Comparison of ENCODE assay signal across 29 mouse cellular contexts in the genomic region with DNA sequence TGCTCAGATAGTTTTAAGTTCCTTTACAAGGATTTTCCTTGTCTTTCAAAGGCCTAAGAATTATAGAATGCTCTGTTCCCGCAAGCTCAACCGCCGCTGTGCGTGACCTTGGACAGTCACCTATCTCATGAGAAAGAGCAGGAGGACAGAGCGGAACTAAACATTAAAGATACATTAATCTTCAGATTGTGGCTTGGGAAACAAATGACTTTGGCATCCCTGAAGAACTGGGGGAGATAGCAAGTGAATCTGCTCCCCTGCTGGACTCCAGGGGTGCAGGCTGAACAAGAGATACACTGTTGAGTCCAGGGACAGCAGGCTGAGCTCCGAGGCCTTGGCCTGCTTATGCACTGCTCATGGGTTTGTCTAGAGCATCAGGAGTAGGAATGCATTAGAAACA. TPM values are rescaled to one million over a fixed set of nuclear protein-coding genes. Genes with fewer than 3 reads are reported as not detected.
"Had no signal": no experiment of that assay in that cellular context is flagged by ENCODE, and none has a peak within 500 bp of the region (broad histone marks: within the 10 kb centered on the region; RNA-seq: fewer than 3 reads in every experiment).

No protein-coding gene starts in this region.

- H3K4me3 ChIP-seq: midbrain, embryonic 10.5 days; midbrain, embryonic 12.5 days; myocyte; neural tube, embryonic 13.5 days; neural tube, embryonic 15.5 days had no signal

- H3K36me3 ChIP-seq: midbrain, embryonic 10.5 days; midbrain, embryonic 12.5 days; neural tube, embryonic 13.5 days; neural tube, embryonic 15.5 days had no signal

- H3K27ac ChIP-seq: liver, embryonic 14.5 days; midbrain, embryonic 10.5 days; midbrain, embryonic 12.5 days; neural tube, embryonic 13.5 days; neural tube, embryonic 15.5 days had no signal

- H3K4me1 ChIP-seq: midbrain, embryonic 10.5 days; midbrain, embryonic 12.5 days; neural tube, embryonic 13.5 days; neural tube, embryonic 15.5 days had no signal

- H3K27me3 ChIP-seq: midbrain, embryonic 12.5 days; neural tube, embryonic 13.5 days; neural tube, embryonic 15.5 days had no signal

- DNase-seq: lung, adult 18-20 months; lung, embryonic 14.5 days; lung, postnatal 10 days; lung, postnatal 4 days; midbrain, embryonic 14.5 days; retina, postnatal 1 day; right cerebral cortex, adult 18-20 months; right cerebral cortex, postnatal 25 days; right cerebral cortex, postnatal 4 days; spleen, adult 18-20 months; thymus, adult 2 months; thymus, postnatal 25 days; thymus, postnatal 4 days had no signal

RNA-seq across cellular contexts. Expression of a gene that starts 0.9 kb away (rescaled TPM):
- total RNA-seq: megakaryocyte, adult 5-6 weeks; megakaryocyte-erythroid progenitor cell, adult 5-6 weeks had no signal
- polyA plus RNA-seq: liver, embryonic 14.5 days; liver, embryonic 16.5 days; lung, embryonic 14.5 days; lung, embryonic 16.5 days; midbrain, embryonic 10.5 days; midbrain, embryonic 12.5 days; midbrain, embryonic 14.5 days; midbrain, embryonic 16.5 days; neural tube, embryonic 11.5 days; neural tube, embryonic 13.5 days; neural tube, embryonic 15.5 days; small intestine, adult 2 months; stomach, embryonic 14.5 days; stomach, embryonic 16.5 days; thymus, adult 2 months had no signal

RNA-seq across cellular contexts. Expression of a gene that starts 4.1 kb away (rescaled TPM):
- total RNA-seq: megakaryocyte, adult 5-6 weeks; megakaryocyte-erythroid progenitor cell, adult 5-6 weeks had no signal
- polyA plus RNA-seq: liver, embryonic 14.5 days; liver, embryonic 16.5 days; lung, embryonic 14.5 days; lung, embryonic 16.5 days; midbrain, embryonic 10.5 days; midbrain, embryonic 12.5 days; midbrain, embryonic 14.5 days; midbrain, embryonic 16.5 days; myocyte; neural tube, embryonic 11.5 days; neural tube, embryonic 13.5 days; neural tube, embryonic 15.5 days; small intestine, adult 2 months; stomach, embryonic 14.5 days; stomach, embryonic 16.5 days; thymus, adult 2 months; urinary bladder, adult 2 months had no signal

RNA-seq across cellular contexts. Expression of a gene that starts 20.0 kb away (rescaled TPM):
- total RNA-seq: megakaryocyte, adult 5-6 weeks; megakaryocyte-erythroid progenitor cell, adult 5-6 weeks had no signal
- polyA plus RNA-seq: liver, embryonic 14.5 days; liver, embryonic 16.5 days; lung, embryonic 14.5 days; lung, embryonic 16.5 days; midbrain, embryonic 10.5 days; midbrain, embryonic 12.5 days; midbrain, embryonic 14.5 days; midbrain, embryonic 16.5 days; myocyte; neural tube, embryonic 11.5 days; neural tube, embryonic 13.5 days; neural tube, embryonic 15.5 days; small intestine, adult 2 months; stomach, embryonic 14.5 days; stomach, embryonic 16.5 days; urinary bladder, adult 2 months had no signal

RNA-seq across cellular contexts. Expression of a gene that starts 22.8 kb away (rescaled TPM):
- total RNA-seq: megakaryocyte, adult 5-6 weeks; megakaryocyte-erythroid progenitor cell, adult 5-6 weeks had no signal
- polyA plus RNA-seq: liver, embryonic 14.5 days; liver, embryonic 16.5 days; midbrain, embryonic 10.5 days; midbrain, embryonic 12.5 days; midbrain, embryonic 14.5 days; midbrain, embryonic 16.5 days; neural tube, embryonic 11.5 days; neural tube, embryonic 13.5 days; neural tube, embryonic 15.5 days; small intestine, adult 2 months had no signal

RNA-seq across cellular contexts. Expression of a gene that starts 26.7 kb away (rescaled TPM):
- total RNA-seq: megakaryocyte-erythroid progenitor cell, adult 5-6 weeks had no signal
- polyA plus RNA-seq: midbrain, embryonic 12.5 days had no signal
